Mouse (Mus musculus) cerebellum, adult (tissue): ENCODE data around the gene Gm37240.

ENCODE experiments used
- ATAC-seq: cut with Nextera tagmentation; 2 replicates; pipeline ENCODE4 v1.9.2; 2017; ENCODE audit warnings: mild to moderate bottlenecking, moderate library complexity, mixed read lengths; ENCODE audit not compliant: insufficient number of reproducible peaks, low FRiP score, low TSS enrichment

Gene Gm37240

GRCm38 (mm10) chr3:85649176-85649575 lies 238.1 kb downstream of the Gm37240 start:
- ATAC-seq, result peak; percentile 93

GRCm38 (mm10) chr3:85645517-85646004 lies 241.8 kb downstream of the Gm37240 start:
- no peak for ATAC-seq

- no peak for ATAC-seq
Observed at GRCm38 (mm10) chr3:85644814-85645213, 242.5 kb downstream of the Gm37240 start.

GRCm38 (mm10) chr3:85641751-85642150 lies 245.6 kb downstream of the Gm37240 start:
- ATAC-seq, result no peak

- ATAC-seq, result no peak
Observed at GRCm38 (mm10) chr3:85636716-85637447, 250.4 kb downstream of the Gm37240 start.

GRCm38 (mm10) chr3:85635591-85635990 lies 251.7 kb downstream of the Gm37240 start:
- no peak for ATAC-seq

- ATAC-seq, result no peak
Observed at GRCm38 (mm10) chr3:85635126-85635419, 252.2 kb downstream of the Gm37240 start.

GRCm38 (mm10) chr3:85634389-85635125 lies 252.8 kb downstream of the Gm37240 start:
- ATAC-seq, result no peak

GRCm38 (mm10) chr3:85633733-85634132 lies 253.6 kb downstream of the Gm37240 start:
- ATAC-seq, result no peak

GRCm38 (mm10) chr3:85629895-85630510 lies 257.3 kb downstream of the Gm37240 start:
- no peak for ATAC-seq

- ATAC-seq, result no peak
Observed at GRCm38 (mm10) chr3:85619751-85620150, 267.6 kb downstream of the Gm37240 start.

GRCm38 (mm10) chr3:85619345-85619744 lies 268.0 kb downstream of the Gm37240 start:
- no peak for ATAC-seq

GRCm38 (mm10) chr3:85618885-85619284 lies 268.4 kb downstream of the Gm37240 start:
- peak; percentile 84 for ATAC-seq

- no peak for ATAC-seq
Observed at GRCm38 (mm10) chr3:85616389-85616788, 270.9 kb downstream of the Gm37240 start.

GRCm38 (mm10) chr3:85607753-85608152 lies 279.6 kb downstream of the Gm37240 start:
- ATAC-seq, result no peak

- no peak for ATAC-seq
Observed at GRCm38 (mm10) chr3:85606912-85607311, 280.4 kb downstream of the Gm37240 start.

GRCm38 (mm10) chr3:85603811-85604210 lies 283.5 kb downstream of the Gm37240 start:
- ATAC-seq, result no peak

GRCm38 (mm10) chr3:85601841-85602305 lies 285.4 kb downstream of the Gm37240 start:
- ATAC-seq, result peak; percentile 41; the same call in 1 of the 2 replicates

- 0 out of 2 replicates have a peak, but pooled peaks have one; percentile 24 for ATAC-seq
Observed at GRCm38 (mm10) chr3:85599526-85599925, 287.8 kb downstream of the Gm37240 start.

- ATAC-seq, result no peak
Observed at GRCm38 (mm10) chr3:85594452-85594851, 292.9 kb downstream of the Gm37240 start.

GRCm38 (mm10) chr3:85592640-85593252 lies 294.6 kb downstream of the Gm37240 start:
- ATAC-seq, result no peak
